Mouse (Mus musculus) spleen, adult 18-20 months (tissue): ENCODE data around the gene Hyls1.
"Not testable (repeated sequence)": the region's sequence is repeated elsewhere in the genome, so short reads cannot be mapped to it uniquely, and the experiment has no call there.

ENCODE experiments used
- DNase-seq, 2 experiments: peaks; one replicate each; pipeline ENCODE4 v3.0.0; 2022; ENCODE audit warnings: mixed read lengths in 2 of 2

Gene Hyls1

GRCm38 (mm10) chr9:35569571-35570534 lies at the start of gene Hyls1, which contains the start of gene Pate2:
Gene Hyls1, minus strand, starts transcription at chr9:35570398.
Gene Pate2, plus strand, starts transcription at chr9:35570284.
- DNase-seq: peak; percentile 89 to 92

DNA sequence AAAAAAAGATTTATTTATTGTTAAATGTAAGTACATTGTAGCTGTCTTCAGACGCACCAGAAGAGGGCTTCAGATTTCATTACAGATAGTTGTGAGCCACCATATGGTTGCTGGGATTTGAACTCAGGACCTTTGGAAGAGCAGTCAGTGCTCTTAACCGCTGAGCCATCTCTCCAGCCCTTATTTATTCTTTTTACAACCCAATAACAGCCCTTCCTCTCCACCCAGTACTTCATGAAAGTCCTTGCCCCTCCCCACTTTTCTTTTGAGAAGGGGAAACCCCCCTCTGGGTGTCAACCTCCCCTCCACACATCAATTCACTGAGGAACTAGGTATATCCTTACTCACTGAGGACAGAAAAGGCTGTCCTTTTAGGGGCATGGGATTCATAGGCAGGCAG lies 46.6 kb upstream of the Hyls1 start:
- not testable (repeated sequence) for DNase-seq

DNA sequence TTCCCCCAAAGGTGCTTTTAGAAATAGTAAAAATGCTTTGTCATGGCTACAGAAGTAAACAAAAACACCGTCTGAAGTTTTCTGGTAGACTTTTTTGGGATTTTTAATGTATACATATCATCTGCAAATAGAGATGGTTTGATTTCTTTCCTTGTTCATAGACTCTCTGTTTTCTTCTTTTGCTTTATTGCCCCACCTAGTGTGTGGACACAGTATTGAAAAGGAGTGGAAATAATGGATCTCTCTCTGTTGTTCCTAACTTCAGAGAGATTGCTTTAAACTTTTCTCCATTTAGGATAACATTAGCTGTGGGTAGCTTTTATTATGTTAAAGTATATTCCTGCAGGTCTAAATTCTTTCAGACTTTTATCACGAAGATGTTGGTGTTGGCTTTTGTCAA lies 43.8 kb upstream of the Hyls1 start:
- DNase-seq: no peak

DNA sequence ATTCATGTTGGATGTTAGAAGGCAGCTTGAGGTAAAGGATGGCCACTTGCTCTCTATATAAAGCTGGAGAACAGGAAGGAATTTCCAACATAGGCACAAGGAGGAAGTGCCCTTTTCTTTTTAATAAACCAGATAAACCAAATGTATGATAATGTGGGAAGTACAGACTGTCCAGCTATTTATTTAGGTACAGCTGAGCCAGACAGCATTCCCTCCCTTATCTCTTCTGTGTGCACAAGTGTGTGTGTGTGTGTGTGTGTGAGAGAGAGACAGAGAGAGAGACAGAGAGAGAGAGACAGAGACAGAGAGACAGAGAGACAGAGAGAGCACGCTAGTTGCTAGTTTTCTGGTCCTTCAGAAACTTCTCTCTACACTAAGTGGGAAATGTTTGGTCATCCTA lies 41.6 kb upstream of the Hyls1 start, which contains the start of gene Pate4:
Pate4 (minus strand) TSS at position 101 of the 400 bp plus-strand sequence.
- no peak for DNase-seq

DNA sequence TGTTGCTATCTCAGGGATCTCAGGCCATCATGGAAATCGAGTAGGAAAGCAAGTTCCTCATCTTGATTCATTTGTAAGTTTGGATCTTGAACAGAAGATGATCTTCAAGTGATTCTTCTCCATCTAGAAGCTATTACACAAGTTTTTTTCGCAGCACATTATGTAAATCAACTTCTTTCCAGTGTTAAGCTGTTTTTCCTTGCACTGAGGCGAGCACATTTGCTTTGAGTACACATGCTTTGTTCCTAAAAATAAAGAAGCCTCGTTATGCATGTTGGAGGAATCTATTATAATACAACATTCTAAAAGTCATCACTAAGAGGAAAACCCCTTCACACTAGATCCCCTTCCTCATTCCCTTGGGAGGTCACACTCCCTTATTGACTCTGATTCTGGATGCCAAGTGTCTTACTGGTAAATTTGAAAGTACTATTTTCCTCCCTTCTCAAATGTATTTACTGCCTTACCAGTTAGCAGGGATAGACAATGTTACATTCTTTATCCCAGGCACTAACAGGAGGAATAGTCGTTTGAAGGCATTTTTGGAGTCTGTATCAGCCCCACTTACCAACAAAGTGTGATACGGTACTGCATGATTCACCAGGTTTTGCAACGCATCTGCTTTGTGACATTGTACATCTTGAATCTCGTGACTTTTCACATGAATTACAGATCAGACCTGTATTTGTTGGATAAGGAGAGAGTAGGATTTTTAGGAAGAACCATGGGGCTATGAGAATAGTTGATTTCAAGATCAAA lies 37.6 kb upstream of the Hyls1 start:
- no peak for DNase-seq

GRCm38 (mm10) chr9:35592903-35593302 lies 22.7 kb upstream of the Hyls1 start:
- peak in 1 of 2 experiments; percentile 9 for DNase-seq

GRCm38 (mm10) chr9:35587674-35588073 lies 17.5 kb upstream of the Hyls1 start:
- no peak for DNase-seq

DNA sequence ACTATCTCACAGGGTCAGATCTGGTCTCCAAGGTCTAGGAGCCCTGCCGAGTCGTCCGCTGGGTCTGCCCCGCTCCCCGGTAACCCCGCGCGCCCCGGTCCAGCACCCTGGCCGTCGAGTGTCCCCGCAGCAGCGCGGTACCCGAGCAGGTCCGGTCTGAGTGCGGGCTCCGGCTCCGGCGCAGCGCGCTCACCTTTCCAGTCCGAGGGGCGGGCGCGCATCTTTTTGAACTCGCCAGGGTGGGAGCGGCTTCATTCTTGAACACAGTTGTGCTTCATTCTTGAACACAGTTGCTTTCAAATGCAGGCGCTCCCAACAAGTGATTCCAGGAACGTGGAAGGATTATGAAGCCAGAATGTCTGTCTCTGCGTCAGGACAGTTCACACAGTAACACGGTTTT lies 4.2 kb upstream of the Hyls1 start:
- DNase-seq: no peak

GRCm38 (mm10) chr9:35570663-35571062 lies 465 bp upstream of the Hyls1 start:
- DNase-seq: no peak

DNA sequence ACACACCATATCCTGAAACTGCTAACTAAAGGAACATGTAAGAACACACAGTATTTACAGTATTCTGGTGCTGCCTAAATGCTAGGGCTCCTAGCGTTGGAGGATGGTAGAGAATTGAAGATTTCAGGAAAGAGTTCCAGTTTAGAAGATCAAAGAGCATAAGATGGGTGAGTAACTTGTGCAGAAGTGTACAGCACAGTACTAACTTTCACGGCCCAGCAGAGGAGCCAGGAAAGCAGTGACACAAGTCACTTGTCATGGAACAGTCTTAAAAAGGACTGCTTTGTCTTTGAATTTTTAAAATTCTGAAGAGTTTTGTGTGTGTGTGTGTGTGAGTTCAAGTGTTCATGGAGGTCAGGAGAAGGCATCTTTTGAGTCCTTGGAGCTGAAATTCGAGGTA lies 2.2 kb downstream of the Hyls1 start:
- no peak for DNase-seq

- DNase-seq: no peak
Measured at GRCm38 (mm10) chr9:35564536-35565240, 5.5 kb downstream of the Hyls1 start.

- no peak for DNase-seq
Measured at GRCm38 (mm10) chr9:35561583-35561982, 8.6 kb downstream of the Hyls1 start.

DNA sequence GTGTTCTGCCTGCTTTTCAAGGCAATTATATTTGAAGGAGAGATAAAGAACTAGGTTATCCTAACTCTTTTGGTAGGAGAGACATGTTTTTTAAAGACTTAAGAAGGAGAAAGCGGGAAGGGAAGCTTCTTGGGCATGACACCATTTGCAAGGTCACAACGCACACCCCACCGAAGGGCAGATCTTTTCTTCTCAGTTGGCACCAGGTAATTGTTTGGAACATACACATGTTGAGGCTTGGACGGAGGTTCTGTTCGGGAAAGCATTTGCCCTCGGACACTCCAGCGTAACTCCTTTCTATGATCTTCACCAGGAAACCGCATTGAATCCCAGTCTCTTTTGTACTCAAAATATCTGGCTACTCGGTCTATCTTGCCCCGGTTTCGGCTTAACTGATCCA lies 9.1 kb downstream of the Hyls1 start:
- no peak for DNase-seq

DNA sequence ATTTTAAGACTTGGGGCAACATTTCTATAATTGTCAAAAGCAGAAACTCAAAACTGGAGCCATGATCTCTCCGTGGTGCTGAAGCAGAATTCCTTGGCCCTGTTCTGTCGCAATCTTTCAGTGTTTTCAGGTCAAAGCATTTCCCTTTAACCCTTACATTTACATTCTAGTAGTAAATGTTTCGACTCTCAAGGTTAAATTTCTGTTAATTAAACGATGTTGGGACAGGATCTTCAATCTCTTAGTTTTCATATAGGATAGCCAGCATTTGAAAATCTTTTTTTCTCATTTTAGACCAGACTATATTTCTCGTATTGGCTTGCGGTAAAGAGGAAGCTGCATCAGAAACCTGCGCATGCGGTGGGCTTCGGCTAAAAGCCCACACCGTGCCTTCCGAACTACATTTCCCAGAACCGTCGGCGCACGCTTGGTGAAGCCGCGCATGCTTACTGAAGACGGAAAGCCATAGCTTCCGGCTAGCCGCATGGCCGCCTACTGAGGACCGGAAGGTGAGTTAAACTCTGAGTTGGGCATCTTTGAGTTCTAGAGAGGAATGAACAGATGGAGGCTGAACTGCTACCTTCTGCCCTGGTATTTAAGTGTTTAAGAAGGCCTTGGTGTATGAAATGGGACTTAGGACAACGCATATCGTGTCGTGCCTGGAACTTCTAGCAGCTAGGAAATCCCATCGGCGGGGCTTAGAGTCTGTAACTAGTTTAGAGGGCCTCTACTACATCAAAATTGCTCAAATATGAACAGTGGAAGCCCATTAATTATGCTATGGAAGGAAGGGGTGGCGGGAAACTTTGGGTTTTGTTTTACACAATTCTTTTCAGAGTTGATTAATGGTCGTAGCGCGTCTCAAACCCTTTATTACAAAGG lies 10.9 kb downstream of the Hyls1 start:
- peak; percentile 59 to 69 for DNase-seq

- DNase-seq: peak in 1 of 2 experiments; percentile 21
Measured at GRCm38 (mm10) chr9:35558257-35559008, 11.8 kb downstream of the Hyls1 start, which contains the start of the genes Ddx25 and Pus3. Gene Ddx25, minus strand, starts transcription at chr9:35558528. Gene Pus3, plus strand, starts transcription at chr9:35558595.

DNA sequence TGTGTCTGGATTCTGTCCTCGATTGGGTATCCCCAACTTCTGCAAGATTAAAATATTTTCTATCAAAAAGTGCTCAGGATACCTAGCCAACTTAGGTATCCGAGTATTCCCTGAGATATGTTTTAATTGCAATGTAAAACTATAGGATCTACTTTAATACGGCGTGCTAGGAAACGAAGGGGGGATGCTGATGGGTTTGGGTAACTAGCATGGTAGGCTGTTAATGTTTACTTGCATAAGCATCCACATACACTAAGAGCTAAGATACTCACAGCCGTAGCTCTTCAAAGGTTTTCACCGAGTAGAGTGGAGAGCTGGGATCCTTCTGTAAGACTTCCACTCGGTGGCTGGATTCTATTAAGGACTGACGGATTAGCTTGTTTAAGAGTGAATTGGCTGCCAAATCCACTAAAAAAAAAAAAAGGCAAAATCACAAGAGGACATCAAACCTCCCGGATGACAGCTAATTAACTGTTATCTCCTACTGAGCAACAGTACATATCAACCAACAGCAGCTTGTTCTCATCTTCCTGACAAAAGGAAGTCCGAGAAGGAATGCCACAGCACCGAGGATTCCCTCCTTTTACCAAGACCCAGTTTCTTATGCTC lies 13.6 kb downstream of the Hyls1 start:
- DNase-seq: no peak

DNA sequence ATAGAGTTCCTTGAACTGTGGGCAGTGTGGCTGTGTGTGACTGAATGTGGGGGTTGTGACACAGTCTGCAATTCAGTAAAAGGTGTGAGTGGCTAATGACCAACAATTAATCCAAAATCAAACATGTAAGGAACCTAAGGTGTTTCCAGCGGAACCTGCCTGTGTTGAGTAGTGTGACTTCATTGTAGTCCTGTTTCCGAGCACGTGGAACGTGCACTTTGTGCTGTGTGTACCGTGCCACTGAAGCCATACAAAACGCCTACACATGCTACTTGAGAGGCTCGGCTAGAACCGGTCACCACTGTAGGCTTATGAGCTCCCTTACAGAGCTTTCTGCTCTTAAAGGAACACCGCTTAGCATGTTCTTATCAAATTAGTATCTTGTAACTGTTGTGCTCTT lies 21.7 kb downstream of the Hyls1 start:
- no peak for DNase-seq

DNA sequence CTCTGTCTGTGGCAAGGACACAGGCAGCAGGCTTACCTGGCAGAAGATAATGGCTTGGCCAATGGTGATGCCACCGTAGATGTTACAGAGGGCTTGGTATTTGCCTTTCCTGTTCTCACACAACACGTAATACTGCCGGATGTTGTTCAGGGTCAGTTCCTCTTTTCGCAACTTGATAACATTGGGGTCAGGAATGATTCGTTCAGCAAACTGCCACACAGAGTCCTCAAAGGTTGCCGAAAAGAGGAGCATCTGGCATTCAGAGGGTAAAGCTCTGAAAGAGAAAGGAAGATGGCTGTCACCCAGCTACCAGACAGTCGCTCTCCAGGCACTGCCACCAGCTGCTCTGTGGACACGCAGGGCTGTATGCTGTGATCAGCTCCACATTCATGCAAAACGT lies 23.5 kb downstream of the Hyls1 start:
- peak in 1 of 2 experiments; percentile 36 for DNase-seq

DNA sequence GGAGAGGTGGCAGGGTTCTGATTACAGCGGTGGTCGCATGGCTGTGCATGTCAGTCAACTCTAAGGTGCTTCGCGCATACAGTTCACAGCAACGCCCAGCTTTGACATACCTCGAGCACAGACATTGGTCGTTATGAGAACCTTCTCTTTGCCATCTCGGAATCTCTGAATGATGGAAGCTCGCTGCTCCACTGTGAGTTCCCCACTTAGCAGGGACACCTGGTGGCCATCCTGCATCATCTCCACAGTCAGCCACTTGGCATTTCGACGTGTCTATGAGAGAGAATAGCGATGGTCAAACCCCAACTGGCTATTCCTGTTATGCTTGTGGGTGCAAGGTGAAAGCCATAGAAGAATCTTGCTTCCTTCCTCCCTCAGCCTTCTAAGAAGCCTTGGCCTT lies 24.5 kb downstream of the Hyls1 start:
- DNase-seq: no peak

GRCm38 (mm10) chr9:35544666-35545065 lies 25.5 kb downstream of the Hyls1 start:
- DNase-seq: no peak
